Mouse (Mus musculus) CH12.LX (cell line): ENCODE measurements at regions not wholly inside any gene's neighbourhood (a gene's known extent, or its start where the extent isn't known, plus 50 kb on each side); places are given as distances from the start of the nearest gene placed in this dataset.

Source experiments
- DNase-seq: peaks from one replicate; pipeline ENCODE4 v3.0.0-alpha.2; 2013; ENCODE audit errors: extremely low read depth
- H3K27ac ChIP-seq: 2 replicates; pipeline ENCODE4 v1.5.1; 2012; ENCODE audit warnings: low read depth, mild to moderate bottlenecking, control low read depth, moderate library complexity; ENCODE audit not compliant: insufficient read depth
- H3K27me3 ChIP-seq: replicated peaks from 2 replicates; pipeline ENCODE3; 2012; ENCODE audit warnings: inconsistent platforms
- H3K36me3 ChIP-seq, 2 experiments: replicated peaks in 1 of 2; 2 replicates each; pipeline versions ENCODE3 to v1.6.1; 2012; ENCODE audit warnings: inconsistent platforms in 1 of 2, low read length in 1 of 2, mild to moderate bottlenecking in 1 of 2, mixed read lengths in 1 of 2, moderate library complexity in 1 of 2; ENCODE audit not compliant: control insufficient read depth in 1 of 2, insufficient read depth in 1 of 2
- H3K4me1 ChIP-seq, 2 experiments: 2 replicates each; pipeline ENCODE4 v1.6.1; 2012; ENCODE audit warnings: inconsistent platforms in 1 of 2, moderate library complexity in 1 of 2; ENCODE audit not compliant: insufficient read depth in 2 of 2, control insufficient read depth in 1 of 2
- H3K4me2 ChIP-seq: 2 replicates; pipeline ENCODE4 v1.6.1; 2012; ENCODE audit warnings: low read depth, mild to moderate bottlenecking, control low read depth; ENCODE audit not compliant: poor library complexity, insufficient read depth, severe bottlenecking
- H3K4me3 ChIP-seq, 3 experiments: fragments of 150-350 bp in 1 of 3; sonication (generic) in 1 of 3; replicated peaks in 1 of 3; 2 replicates each; pipeline versions ENCODE3 to v1.5.1; 2011 to 2012; ENCODE audit warnings: low read depth in 2 of 3, low read length in 2 of 3, mild to moderate bottlenecking in 2 of 3, moderate library complexity in 2 of 3, control low read depth in 1 of 3, improper control_type of control experiment in 1 of 3, inconsistent platforms in 1 of 3, mixed read lengths in 1 of 3; ENCODE audit not compliant: poor library complexity in 1 of 3
- H3K79me2 ChIP-seq: replicated peaks from 2 replicates; pipeline ENCODE4 v1.6.1; 2012; ENCODE audit warnings: mild to moderate bottlenecking, moderate library complexity; ENCODE audit not compliant: control insufficient read depth, poor library complexity, insufficient read depth, severe bottlenecking; ENCODE audit errors: extremely low read depth
- H3K9ac ChIP-seq: 2 replicates; pipeline ENCODE4 v1.6.1; 2012; ENCODE audit warnings: low read depth, mild to moderate bottlenecking, control low read depth, moderate library complexity; ENCODE audit not compliant: insufficient read depth
- H3K9me3 ChIP-seq: replicated peaks from 2 replicates; pipeline ENCODE3; 2012; ENCODE audit warnings: low read length, inconsistent platforms, mixed read lengths
- BHLHE40 ChIP-seq: IDR thresholded peaks from 2 replicates; pipeline ENCODE4 v1.6.1; 2011; ENCODE audit warnings: mild to moderate bottlenecking, low read depth, low read length, improper control_type of control experiment
- CHD2 ChIP-seq: IDR thresholded peaks from 2 replicates; pipeline ENCODE4 v1.6.1; 2011; ENCODE audit warnings: low read length, improper control_type of control experiment
- ELF1 ChIP-seq: IDR thresholded peaks from 2 replicates; pipeline ENCODE4 v1.6.1; 2014; ENCODE audit warnings: low read depth, mild to moderate bottlenecking, inconsistent platforms, low read length, improper control_type of control experiment
- EP300 ChIP-seq: IDR thresholded peaks from 2 replicates; pipeline ENCODE4 v1.6.1; 2011; ENCODE audit warnings: low read length, improper control_type of control experiment
- ETS1 ChIP-seq: conservative IDR thresholded peaks from 2 replicates; pipeline ENCODE4 v1.6.1; 2012; ENCODE audit warnings: low read depth, mild to moderate bottlenecking, inconsistent platforms, low read length, improper control_type of control experiment, moderate library complexity
- GABPA ChIP-seq: IDR thresholded peaks from 2 replicates; pipeline ENCODE4 v1.6.1; 2012; ENCODE audit warnings: low read depth, low read length, improper control_type of control experiment, inconsistent platforms; ENCODE audit not compliant: insufficient replicate concordance
- HCFC1 ChIP-seq: IDR thresholded peaks from 2 replicates; pipeline ENCODE4 v1.6.1; 2012; ENCODE audit warnings: low read depth, mild to moderate bottlenecking, inconsistent platforms, low read length, improper control_type of control experiment
- IRF4 ChIP-seq: IDR thresholded peaks from 2 replicates; pipeline ENCODE4 v1.6.1; 2014; ENCODE audit warnings: low read depth, mild to moderate bottlenecking, inconsistent platforms, low read length, improper control_type of control experiment
- JUN ChIP-seq: IDR thresholded peaks from 2 replicates; pipeline ENCODE4 v1.6.1; 2011; ENCODE audit warnings: low read depth, mild to moderate bottlenecking, low read length, improper control_type of control experiment, moderate library complexity; ENCODE audit not compliant: insufficient read depth
- MAFK ChIP-seq: IDR thresholded peaks from 2 replicates; pipeline ENCODE4 v1.6.1; 2011; ENCODE audit warnings: low read length, improper control_type of control experiment; ENCODE audit not compliant: insufficient replicate concordance
- MAX ChIP-seq: IDR thresholded peaks from 2 replicates; pipeline ENCODE4 v1.6.1; 2011; ENCODE audit warnings: low read length, improper control_type of control experiment
- MAZ ChIP-seq: IDR thresholded peaks from 2 replicates; pipeline ENCODE4 v1.6.1; 2012; ENCODE audit warnings: low read depth, mild to moderate bottlenecking, inconsistent platforms, low read length, improper control_type of control experiment, moderate library complexity
- MEF2A ChIP-seq: IDR thresholded peaks from 2 replicates; pipeline ENCODE4 v1.6.1; 2014; ENCODE audit warnings: low read depth, mild to moderate bottlenecking, inconsistent platforms, low read length, improper control_type of control experiment, borderline replicate concordance
- MXI1 ChIP-seq: IDR thresholded peaks from 2 replicates; pipeline ENCODE4 v1.6.1; 2011; ENCODE audit warnings: mild to moderate bottlenecking, low read depth, low read length, improper control_type of control experiment
- NELFE ChIP-seq: IDR thresholded peaks from 2 replicates; pipeline ENCODE4 v1.6.1; 2011; ENCODE audit warnings: low read depth, low read length, improper control_type of control experiment
- PAX5 ChIP-seq: IDR thresholded peaks from 2 replicates; pipeline ENCODE4 v1.6.1; 2012; ENCODE audit warnings: low read length, inconsistent platforms, mixed read lengths
- RAD21 ChIP-seq: IDR thresholded peaks from 2 replicates; pipeline ENCODE4 v1.6.1; 2011; ENCODE audit warnings: low read depth, mild to moderate bottlenecking, low read length, improper control_type of control experiment, moderate library complexity
- RCOR1 ChIP-seq: conservative IDR thresholded peaks from 2 replicates; pipeline ENCODE4 v1.6.1; 2012; ENCODE audit warnings: low read depth, mild to moderate bottlenecking, inconsistent platforms, low read length, improper control_type of control experiment
- SMC3 ChIP-seq: IDR thresholded peaks from 2 replicates; pipeline ENCODE4 v1.6.1; 2011; ENCODE audit warnings: low read depth, low read length, improper control_type of control experiment
- TBP ChIP-seq: conservative IDR thresholded peaks from 2 replicates; pipeline ENCODE4 v1.6.1; 2011; ENCODE audit warnings: low read depth, low read length, improper control_type of control experiment
- TCF12 ChIP-seq: IDR thresholded peaks from 2 replicates; pipeline ENCODE4 v1.6.1; 2014; ENCODE audit warnings: low read depth, mild to moderate bottlenecking, inconsistent platforms, low read length, improper control_type of control experiment
- UBTF ChIP-seq: IDR thresholded peaks from 2 replicates; pipeline ENCODE4 v1.6.1; 2012; ENCODE audit warnings: low read depth, mild to moderate bottlenecking, inconsistent platforms, low read length, improper control_type of control experiment, moderate library complexity
- USF1 ChIP-seq: IDR thresholded peaks from 2 replicates; pipeline ENCODE4 v1.6.1; 2014; ENCODE audit warnings: low read depth, mild to moderate bottlenecking, inconsistent platforms, low read length, improper control_type of control experiment
- USF2 ChIP-seq: conservative IDR thresholded peaks from 2 replicates; pipeline ENCODE4 v1.6.1; 2011; ENCODE audit warnings: low read depth, low read length, improper control_type of control experiment
- ZC3H11A ChIP-seq: IDR thresholded peaks from 2 replicates; pipeline ENCODE4 v1.6.1; 2012; ENCODE audit warnings: low read depth, mild to moderate bottlenecking, inconsistent platforms, low read length, improper control_type of control experiment
- ZKSCAN1 ChIP-seq: IDR thresholded peaks from 2 replicates; pipeline ENCODE4 v1.6.1; 2012; ENCODE audit warnings: low read depth, inconsistent platforms, low read length, improper control_type of control experiment, borderline replicate concordance
- ZMIZ1 ChIP-seq: IDR thresholded peaks from 2 replicates; pipeline ENCODE4 v1.6.1; 2012; ENCODE audit warnings: low read depth, mild to moderate bottlenecking, inconsistent platforms, low read length, improper control_type of control experiment
- dilution Hi-C: fragments of 300-500 bp; cut with MboI; formaldehyde crosslinking; loops from 2 replicates; pipeline ENCODE4 v1.14.3; 2020; ENCODE audit warnings: low sequenced_read_pairs; ENCODE audit not compliant: extremely low pct_unique_long_range_greater_than_20kb, extremely low pct_ligation_motif_present
- in situ Hi-C: fragments of 300-500 bp; cut with MboI; formaldehyde crosslinking; loops from 3 replicates; pipeline ENCODE4 v1.14.3; 2019; ENCODE audit warnings: low sequenced_read_pairs, low pct_ligation_motif_present, low pct_unique_long_range_greater_than_20kb, mixed read lengths

DNA sequence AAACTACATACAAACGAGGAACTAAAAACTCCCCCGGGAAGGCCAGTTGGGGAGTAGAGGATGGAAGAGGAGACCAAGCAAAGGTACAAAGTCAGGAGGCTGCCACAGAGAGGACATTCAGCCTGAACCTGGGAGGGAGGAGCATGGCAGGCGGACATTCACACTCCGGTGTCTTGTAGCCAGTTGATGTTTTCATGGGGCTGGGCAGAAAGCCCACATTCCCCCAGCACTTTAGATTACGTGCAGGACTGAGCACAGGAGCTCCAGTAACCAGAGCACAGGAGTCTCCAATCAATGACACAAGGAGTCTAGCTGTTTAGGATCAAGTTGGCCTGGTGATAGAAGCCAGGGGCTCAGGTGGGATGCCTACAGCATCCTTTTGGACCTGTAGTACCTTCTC is 360.1 kb downstream of the Pdcd6ip start:
- TF ChIP-seq MEF2A (no peak), MXI1 (no peak), RAD21 (no peak), ZMIZ1 (no peak), HCFC1 (no peak), ELF1 (no peak), UBTF (no peak), PAX5 (no peak), ZC3H11A (no peak), NELFE (no peak), SMC3 (no peak), BHLHE40 (no peak), ETS1 (no peak), IRF4 (no peak), MAX (no peak), JUN (no peak)
- TF ChIP-seq, all 38 proteins: peak for 0
- H3K9ac ChIP-seq, result no peak overlapping the region
- H3K36me3 ChIP-seq, result no peaks in the 10 kb centered on the region
- H3K4me2 ChIP-seq, result no peak overlapping the region
- dilution Hi-C loops (no loop called here), in situ Hi-C loops (no loop called here)
- no peak for DNase-seq
- no peak overlapping the region for H3K27ac ChIP-seq
- H3K9me3 ChIP-seq, result peaks cover 83% of the 10 kb centered on the region
- H3K4me1 ChIP-seq, result no peaks in the 10 kb centered on the region
- H3K27me3 ChIP-seq, result no peaks in the 10 kb centered on the region
- no peaks in the 10 kb centered on the region for H3K79me2 ChIP-seq
- H3K4me3 ChIP-seq, result no peak overlapping the region

DNA sequence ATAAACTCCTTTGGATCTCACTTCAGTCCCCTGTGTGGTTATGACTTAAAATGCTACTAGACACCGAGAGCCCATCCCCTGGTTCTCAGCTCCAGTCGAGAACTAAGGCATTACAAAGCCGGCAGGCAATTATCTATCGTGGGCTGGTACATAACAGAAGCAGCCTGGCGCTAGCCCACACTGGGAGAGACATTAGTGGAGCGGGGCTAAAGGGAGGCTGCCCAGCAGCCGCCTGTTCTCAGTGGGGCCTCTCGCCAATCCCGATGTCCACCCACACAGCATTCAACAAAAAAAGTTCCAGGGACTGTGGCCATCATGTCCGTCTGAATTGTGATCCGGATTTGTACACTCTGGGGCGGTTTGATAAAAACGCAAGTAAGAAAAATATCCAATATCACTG is 361.5 kb downstream of the Pdcd6ip start:
- Histone ChIP-seq H3K27me3 (no peaks in the 10 kb centered on the region), H3K4me2 (no peak overlapping the region), H3K4me1 (no peaks in the 10 kb centered on the region), H3K4me3 (no peak overlapping the region), H3K9me3 (peaks cover 86% of the 10 kb centered on the region), H3K79me2 (no peaks in the 10 kb centered on the region), H3K9ac (no peak overlapping the region), H3K27ac (no peak overlapping the region), H3K36me3 (no peaks in the 10 kb centered on the region)
- in situ Hi-C loops (no loop called here), dilution Hi-C loops (no loop called here)
- DNase-seq, result no peak
- no peak for TF ChIP-seq RCOR1
- TF ChIP-seq MXI1, result no peak
- TF ChIP-seq BHLHE40, result no peak
- no peak for TF ChIP-seq SMC3
- no peak for TF ChIP-seq NELFE
- TF ChIP-seq TBP, result no peak
- no peak for TF ChIP-seq GABPA
- no peak for TF ChIP-seq IRF4
- no peak for TF ChIP-seq TCF12
- TF ChIP-seq HCFC1, result no peak
- no peak for TF ChIP-seq USF2
- no peak for TF ChIP-seq CHD2
- TF ChIP-seq MAZ, result no peak
- TF ChIP-seq ZC3H11A, result no peak
- TF ChIP-seq USF1, result no peak
- TF ChIP-seq EP300, result no peak
- no peak for TF ChIP-seq MEF2A
- TF ChIP-seq ZKSCAN1, result no peak
- no peak for TF ChIP-seq MAFK
- no peak for TF ChIP-seq ETS1
